Mouse (Mus musculus) spleen, adult 2 months (tissue): ENCODE data around the gene Dtnb.

Experiments
- CTCF ChIP-seq: fragments of 200-500 bp; IDR thresholded peaks from 2 replicates; pipeline ENCODE4 v1.5.1; 2011; ENCODE audit warnings: mild to moderate bottlenecking, inconsistent platforms; ENCODE audit not compliant: insufficient read depth, insufficient read length, insufficient replicate concordance; ENCODE audit errors: extremely low read depth
- POLR2A ChIP-seq: fragments of 200-500 bp; IDR thresholded peaks from 2 replicates; pipeline ENCODE4 v1.6.1; 2011; ENCODE audit warnings: low read depth, low read length, inconsistent platforms

DNA sequence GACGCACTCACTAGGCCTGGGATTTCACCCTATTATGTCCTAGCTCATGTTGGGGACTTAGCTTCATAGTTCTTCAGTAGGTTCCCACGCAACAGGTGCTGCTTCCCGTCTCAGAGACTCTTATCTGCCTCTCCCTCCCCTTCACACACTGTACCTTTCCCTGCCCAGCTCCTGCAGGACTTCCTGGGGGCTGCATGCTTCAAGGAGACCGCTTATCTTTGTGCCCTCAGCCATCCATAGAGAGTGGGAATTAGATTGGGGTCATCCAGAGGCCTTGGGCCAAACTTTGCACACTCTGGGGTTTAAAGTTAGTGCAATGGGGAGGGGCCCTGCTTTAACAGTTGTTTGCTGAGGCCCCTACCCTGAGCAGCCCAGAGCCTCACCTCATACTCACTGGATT is 212.5 kb downstream of the Dtnb start:
- no peak for TF ChIP-seq CTCF
- no peak for TF ChIP-seq POLR2A
